Mouse (Mus musculus) B cell, adult 2 months (primary cell): ENCODE data around the gene Chsy1.

Experiments
- DNase-seq, 2 experiments: peaks; one replicate each; pipeline ENCODE4 v3.0.0; 2022

Gene Chsy1

GRCm38 (mm10) chr7:66140095-66140494, 30.8 kb downstream of the Chsy1 start:
- DNase-seq = peak; percentile 45 to 56

- no peak for DNase-seq
These were observed 31.7 kb downstream of the Chsy1 start for GRCm38 (mm10) chr7:66140923-66141570.

DNA sequence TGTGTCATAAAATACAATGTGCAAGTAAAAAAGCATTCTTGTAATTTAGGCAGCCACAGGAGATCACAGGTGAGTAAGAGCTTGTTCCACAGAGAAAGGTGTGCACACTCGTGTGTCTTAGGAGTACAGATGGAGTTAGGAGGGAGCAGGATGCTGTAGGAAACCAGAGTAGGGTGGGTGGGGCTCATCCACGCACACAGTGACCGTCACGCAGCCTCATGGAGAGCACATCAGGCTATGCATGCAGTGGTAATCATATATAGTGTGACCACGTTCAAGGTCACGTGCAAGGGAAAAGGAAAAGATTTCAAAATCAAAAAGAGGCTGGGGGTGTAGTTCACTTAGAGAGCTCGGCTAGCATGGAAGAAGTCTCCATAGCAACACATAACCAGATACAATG, 33.2 kb downstream of the Chsy1 start:
- DNase-seq = no peak

GRCm38 (mm10) chr7:66144543-66144942, 35.2 kb downstream of the Chsy1 start:
- DNase-seq = no peak

GRCm38 (mm10) chr7:66147156-66147555, 37.8 kb downstream of the Chsy1 start:
- DNase-seq = no peak

DNA sequence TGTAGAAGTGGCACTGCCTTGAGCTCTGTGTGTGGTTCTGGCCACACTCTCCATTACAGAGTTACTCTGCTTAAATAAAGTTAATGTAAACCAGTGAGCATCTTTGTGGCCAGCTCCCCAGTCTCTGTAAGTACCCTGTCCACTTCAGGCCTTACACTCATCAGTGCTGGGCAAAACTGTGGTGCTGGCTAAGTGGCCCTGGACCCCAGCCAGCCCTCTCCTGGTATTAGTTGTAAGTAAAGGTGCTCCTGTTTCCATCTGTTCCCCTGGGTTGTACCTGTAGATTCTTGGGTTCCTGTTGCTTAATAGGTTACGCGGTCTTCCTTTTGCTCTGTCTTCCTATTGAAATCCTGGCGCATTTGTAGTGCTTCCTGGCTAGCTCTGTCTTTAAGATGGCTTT, 38.5 kb downstream of the Chsy1 start:
- no peak for DNase-seq

DNA sequence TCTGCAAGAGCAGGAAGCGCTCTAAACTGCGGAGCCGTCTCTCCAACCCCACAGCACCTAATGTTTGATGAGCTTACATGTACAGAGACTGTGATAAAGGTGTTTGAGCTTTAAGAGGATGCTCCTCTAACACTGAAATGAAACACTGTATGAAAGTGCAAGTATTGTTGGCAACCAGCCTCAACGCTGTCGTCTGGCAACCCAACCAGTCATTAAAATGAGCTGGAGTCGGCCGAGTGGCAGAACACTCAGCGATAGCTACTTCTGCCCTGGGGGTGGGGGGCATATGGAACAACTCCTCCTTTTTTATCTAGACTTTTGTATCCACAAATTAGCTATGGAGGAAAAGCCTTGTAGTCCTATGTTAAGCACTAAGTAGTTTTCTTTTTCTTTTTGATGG, 40.2 kb downstream of the Chsy1 start:
- no peak for DNase-seq

DNA sequence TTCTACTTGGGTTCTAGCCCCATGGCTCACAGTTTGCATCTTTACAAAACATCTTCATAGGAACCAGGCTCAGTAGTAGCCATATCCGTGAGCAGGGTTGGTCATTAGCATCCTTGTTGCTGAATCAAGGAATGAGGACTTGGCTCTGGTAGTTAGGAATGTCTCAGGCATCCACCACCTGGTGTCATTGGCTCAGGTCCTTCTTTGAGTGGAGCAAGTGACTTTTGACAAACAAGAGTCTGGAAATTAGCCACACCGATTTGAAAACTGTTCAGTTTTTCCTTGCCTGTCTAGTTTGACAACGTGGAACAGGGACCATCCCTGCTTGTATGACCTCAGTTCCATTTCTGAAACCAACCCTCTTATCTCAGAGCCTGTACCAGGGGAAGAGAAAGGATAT, 41.1 kb downstream of the Chsy1 start:
- DNase-seq = no peak

GRCm38 (mm10) chr7:66157413-66157812, 48.1 kb downstream of the Chsy1 start:
- DNase-seq = no peak

DNA sequence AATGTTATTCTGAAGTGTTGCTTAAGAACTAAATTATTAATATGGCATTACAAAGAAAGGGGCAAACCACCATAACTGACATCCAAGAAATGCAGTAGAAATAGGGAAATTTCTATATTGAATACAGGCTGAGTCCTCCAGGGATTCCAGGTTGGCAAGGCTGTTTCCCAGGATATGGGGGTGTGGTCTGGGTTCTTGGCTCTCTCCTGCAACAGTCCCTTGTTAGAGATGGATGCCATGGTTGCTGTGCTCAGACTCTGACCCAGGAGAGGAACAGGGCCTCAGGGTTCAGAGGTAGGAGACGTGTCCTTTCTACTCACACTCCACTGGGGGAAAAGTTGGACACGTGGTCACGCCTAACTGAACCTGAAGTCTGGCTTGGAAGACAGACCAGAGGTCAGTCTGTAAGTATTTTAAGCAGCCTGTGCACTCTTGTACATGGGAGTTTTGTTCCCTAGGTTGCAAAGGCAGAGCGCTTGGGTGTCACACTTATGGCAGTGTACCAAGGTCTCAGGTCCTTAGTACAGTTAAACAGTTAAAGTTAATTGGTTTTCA, 48.6 kb downstream of the Chsy1 start:
- no peak for DNase-seq

DNA sequence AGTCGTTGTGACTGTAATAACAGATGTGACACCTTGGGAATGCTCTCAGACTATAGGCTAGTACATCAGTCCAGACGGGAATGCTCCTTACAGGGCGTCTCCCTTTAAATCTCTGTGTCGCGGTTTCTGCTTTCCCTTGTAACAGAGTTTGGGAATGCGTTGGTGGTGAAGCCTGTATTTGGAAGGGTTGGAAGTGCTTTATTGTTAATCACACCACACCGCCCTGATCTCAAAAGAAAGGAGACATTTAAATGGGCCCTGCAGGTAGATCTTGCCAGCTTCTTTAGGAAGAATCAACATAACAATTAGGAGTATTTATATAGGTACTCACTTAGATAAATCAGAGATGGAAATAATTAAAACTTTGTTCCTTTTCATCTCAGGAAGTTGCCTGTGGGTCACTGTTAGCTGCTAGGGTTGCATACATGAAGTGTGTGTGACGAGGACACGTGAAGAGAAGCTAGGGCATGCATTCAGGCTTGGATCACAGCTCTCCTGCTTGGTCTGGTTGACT, 49.4 kb downstream of the Chsy1 start:
- DNase-seq = no peak

DNA sequence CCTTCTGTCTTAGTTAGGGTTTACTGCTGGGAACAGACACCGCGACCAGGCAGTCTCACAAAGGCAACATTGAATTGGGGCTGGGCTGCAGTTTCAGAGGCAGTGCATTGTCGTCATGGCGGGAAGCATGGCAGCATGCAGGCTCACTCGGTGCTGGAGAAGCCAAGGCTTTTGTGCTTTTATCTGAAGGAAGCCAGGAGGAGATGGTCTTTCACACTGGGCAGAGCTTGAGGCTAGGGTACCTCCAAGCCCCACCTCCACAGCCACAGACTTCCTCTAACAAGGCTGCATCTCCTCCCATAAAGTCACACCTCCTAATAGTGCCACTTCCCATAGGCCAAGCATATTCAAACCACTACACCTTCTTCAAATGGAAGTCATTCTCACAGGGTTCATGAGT, 50.6 kb downstream of the Chsy1 start:
- DNase-seq = no peak

DNA sequence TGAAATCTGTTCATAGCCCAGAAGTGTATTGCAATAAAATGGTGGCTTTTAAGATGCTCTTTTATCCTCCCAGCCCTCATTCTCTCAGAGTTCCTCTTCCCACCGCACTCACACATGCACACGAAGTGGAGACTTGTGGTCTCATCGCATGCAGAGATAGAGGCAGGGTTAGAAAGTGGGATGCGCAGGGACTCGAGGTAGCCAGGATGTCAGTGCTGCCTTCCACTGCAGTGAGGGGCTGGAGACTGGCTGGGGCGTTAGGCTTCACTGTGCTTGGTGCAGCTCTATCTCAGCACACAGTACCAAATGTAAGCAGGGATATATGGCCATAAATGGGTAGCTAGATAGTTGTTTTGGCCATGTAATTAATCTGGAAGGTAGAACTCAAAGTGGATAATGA, 52.5 kb downstream of the Chsy1 start:
- DNase-seq = no peak

GRCm38 (mm10) chr7:66162489-66162888, 53.2 kb downstream of the Chsy1 start:
- DNase-seq = no peak

- DNase-seq = no peak
These were observed 53.7 kb downstream of the Chsy1 start for GRCm38 (mm10) chr7:66162981-66163380.

GRCm38 (mm10) chr7:66164427-66165031, 55.2 kb downstream of the Chsy1 start:
- DNase-seq = no peak

GRCm38 (mm10) chr7:66165036-66165798, 55.9 kb downstream of the Chsy1 start:
- DNase-seq = no peak

DNA sequence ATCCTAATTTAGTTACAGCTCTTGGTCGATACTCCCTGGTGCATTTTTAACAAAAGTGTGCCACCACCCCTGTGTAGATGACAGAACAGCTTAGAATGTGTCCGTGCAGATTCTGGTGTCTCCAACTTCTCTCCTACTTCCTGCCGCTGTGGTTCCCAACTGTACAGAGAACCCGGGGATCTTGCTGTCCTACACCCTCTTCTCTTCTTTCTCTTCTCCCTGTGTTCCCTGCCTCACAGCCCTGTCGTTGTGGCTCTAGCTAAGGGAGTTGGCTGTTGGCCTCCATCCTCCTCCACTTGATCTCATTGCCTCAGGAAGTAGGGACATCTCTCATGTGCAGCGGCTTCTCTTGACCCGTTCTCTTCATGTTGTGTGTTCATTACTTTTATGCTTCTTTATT, 59.6 kb downstream of the Chsy1 start:
- DNase-seq = no peak

- DNase-seq = no peak
These were observed 60.2 kb downstream of the Chsy1 start for GRCm38 (mm10) chr7:66169476-66169875.

DNA sequence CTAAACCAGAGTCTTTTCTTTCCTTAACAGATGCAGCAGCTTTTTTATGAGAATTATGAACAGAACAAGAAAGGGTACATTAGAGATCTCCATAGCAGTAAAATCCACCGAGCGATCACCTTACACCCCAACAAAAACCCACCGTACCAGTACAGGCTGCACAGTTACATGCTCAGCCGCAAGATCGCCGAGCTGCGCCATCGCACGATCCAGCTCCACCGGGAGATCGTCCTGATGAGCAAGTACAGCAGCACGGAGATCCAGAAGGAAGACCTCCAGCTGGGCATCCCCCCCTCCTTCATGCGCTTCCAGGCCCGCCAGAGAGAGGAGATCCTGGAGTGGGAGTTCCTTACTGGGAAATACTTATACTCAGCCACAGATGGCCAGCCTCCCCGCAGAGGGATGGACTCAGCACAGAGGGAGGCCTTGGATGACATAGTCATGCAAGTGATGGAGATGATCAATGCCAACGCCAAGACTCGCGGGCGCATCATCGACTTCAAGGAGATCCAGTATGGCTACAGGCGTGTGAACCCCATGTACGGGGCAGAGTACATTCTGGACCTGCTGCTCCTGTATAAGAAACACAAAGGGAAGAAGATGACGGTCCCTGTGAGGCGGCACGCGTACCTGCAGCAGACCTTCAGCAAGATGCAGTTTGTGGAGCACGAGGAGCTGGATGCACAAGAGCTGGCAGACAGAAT, 61.6 kb downstream of the Chsy1 start:
- DNase-seq = no peak

GRCm38 (mm10) chr7:66175738-66176137, 66.4 kb downstream of the Chsy1 start:
- peak; percentile 55 to 62 for DNase-seq

DNA sequence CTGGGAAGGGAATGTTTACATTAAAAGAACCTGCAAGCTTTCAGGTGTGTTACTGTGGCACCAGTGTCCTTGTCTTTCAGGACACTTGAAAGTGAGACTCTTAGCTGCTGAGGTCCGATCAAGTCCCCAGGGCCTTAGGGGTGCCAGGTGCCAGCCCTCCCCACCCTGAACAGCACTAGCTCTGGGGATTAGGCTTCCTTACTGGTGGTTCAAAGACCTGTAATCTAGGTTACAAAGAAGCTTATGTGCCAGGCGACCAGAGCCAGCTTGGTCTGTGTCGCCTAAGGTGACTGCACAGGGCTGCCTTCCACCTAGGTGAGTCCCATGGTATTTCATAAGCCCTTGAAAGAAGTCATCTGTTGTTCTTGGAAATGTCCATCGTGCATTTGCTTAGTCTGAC, 66.9 kb downstream of the Chsy1 start:
- no peak for DNase-seq

DNA sequence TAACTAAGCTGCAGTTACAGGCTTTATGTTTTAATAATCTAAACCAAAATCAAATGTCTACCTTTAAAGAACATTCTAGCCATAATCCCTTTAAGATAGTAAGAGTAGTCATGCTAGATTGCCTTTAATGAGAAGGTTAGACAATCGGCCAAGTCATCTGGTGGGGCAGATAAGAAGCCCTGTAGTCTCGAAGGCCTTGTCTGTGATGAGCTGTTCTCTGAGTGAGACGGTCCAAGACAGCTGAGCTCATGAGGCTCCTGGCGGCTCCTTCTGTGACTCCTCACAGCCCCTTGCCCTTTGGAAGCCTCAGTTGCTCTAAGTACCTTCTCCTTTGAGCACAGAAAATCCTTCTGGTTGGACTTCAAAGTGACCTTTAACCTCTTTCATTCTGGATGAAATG, 67.6 kb downstream of the Chsy1 start:
- DNase-seq = no peak
